Mouse (Mus musculus): ENCODE data around the gene Dcaf7.
"Not testable (repeated sequence)": the region's sequence is repeated elsewhere in the genome, so short reads cannot be mapped to it uniquely, and the experiment has no call there.

Gene Dcaf7

GRCm38 (mm10) chr11:106036548-106037417 lies at the start of gene Dcaf7:
Dcaf7 (plus strand) TSS chr11:106036872.
- peak; percentile 99 for DNase-seq (ENCODE audit: low read depth, low spot score)

DNA sequence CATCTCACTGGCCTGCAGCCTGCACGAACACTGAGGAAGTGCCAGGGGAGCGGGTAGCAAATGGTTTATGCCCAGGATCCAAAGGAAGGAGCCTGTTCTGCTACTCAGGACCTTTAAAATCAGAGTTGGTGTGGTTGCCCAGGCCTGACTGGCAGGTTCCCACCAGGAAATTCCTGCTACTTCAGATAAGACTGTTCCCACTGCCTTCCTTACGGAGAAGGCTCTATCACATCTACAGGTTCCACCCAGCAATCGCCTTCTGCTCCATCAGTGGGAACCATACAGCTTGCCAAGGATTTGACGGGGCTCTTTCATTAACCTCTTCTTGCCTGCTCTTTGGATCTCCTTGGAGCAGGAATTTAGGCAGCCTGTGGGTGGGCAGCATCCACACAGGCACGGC lies 49.2 kb upstream of the Dcaf7 start:
- DNase-seq (ENCODE audit: low read depth, low spot score), result no peak

DNA sequence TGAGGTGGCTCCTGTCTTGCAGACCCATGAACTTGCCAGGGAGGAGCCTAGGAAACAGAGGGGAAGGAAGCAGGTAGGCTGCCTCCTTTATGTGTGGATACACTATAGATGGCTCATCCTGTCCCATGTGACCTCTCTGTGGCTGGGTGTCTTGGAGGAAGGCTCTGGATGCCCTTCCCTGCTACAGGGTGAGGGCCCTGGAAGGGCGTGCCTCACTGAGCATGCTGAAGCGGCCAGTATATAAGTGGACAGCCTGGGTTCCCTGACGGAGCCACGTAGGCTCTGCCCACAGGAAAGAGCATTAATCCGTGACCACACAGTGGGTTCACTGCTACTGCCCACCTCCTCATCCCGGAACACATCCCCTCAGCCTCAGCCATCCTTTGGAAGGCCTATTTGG lies 47.2 kb upstream of the Dcaf7 start:
- DNase-seq (ENCODE audit: low read depth, low spot score), result no peak

GRCm38 (mm10) chr11:105990231-105990630 lies 46.4 kb upstream of the Dcaf7 start:
- no peak for DNase-seq (ENCODE audit: low read depth, low spot score)

DNA sequence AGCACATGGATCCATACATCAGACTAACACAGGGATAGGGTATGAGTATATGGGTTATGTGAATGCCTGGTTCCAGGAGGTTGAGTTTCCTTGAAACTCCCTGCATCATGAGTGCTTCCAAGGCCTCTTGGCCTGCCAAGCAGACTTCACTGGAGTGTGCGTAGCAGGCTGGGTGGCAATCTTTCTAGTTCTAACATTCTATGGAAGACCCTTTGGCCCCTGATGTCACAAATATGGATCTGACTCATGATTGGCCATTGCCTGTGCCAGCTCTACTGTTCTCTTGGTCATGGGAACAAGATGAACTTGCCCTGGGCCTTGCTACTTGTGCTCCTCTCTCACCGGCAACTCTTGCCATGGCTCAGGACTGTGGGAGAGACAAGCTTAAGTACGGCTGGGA lies 42.3 kb upstream of the Dcaf7 start, which contains the start of gene Ace3:
Gene Ace3, plus strand, starts transcription at position 301 of the 400 bp plus-strand sequence.
- DNase-seq (ENCODE audit: low read depth, low spot score), result no peak

DNA sequence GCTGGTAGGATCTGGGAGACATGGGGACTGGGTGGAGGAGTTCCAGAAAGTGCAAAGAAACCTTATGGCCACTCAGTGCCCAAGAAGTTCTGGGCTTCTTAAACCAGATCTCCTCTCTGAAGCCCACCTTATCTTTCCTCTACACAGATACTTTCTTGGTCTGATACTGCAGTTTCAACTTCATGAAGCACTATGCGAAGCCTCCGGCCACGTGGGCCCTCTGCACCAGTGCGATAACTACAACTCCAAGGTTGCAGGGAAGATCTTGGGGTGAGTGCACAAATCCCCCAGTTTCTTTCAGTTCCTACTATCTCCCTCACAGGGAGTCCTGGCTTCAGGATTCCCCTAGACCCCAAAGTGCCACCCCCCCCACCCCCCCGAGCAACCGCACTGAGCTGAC lies 36.6 kb upstream of the Dcaf7 start:
- DNase-seq (ENCODE audit: low read depth, low spot score), result no peak

GRCm38 (mm10) chr11:106001718-106002117 lies 35.0 kb upstream of the Dcaf7 start:
- DNase-seq (ENCODE audit: low read depth, low spot score), result peak; percentile 72

DNA sequence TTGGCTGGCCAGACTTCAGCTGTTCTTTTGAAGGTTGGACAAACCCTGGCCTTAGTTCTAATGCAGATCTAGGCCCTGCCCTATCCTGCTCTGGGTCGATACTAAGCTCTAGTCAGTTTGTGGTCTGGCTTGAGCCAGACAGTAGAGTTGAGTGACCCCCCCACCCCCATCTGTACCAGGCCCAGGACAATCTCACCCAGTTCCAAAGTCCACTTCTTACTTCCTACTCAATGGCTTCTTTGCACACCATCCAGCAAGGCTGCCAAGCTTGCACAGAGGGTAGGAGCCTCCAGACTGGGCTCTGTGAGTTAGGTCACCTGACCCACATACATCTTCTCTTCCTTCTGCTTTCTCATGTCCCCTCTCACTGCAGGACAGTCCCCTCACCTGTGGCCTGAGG lies 32.1 kb upstream of the Dcaf7 start:
- no peak for DNase-seq (ENCODE audit: low read depth, low spot score)

DNA sequence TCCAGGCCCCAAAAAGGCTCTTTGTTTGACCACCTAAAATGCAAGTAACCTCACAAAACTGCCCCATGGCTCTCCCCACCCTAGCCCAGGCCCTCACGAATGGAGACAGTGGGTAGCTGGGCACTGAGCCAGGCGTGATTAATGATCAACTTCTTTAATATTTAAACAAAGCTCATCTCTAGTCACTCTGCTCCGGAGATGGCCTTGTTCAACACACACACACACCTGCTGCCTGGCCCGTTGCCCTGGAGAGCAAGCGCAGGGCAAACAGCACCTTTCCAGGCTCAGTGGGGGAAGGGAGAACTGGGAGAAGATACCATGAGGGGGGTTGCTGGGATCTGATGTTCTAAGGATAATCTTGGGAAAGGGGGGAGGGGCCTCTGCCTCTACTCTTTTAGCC lies 30.7 kb upstream of the Dcaf7 start:
- DNase-seq (ENCODE audit: low read depth, low spot score), result no peak

DNA sequence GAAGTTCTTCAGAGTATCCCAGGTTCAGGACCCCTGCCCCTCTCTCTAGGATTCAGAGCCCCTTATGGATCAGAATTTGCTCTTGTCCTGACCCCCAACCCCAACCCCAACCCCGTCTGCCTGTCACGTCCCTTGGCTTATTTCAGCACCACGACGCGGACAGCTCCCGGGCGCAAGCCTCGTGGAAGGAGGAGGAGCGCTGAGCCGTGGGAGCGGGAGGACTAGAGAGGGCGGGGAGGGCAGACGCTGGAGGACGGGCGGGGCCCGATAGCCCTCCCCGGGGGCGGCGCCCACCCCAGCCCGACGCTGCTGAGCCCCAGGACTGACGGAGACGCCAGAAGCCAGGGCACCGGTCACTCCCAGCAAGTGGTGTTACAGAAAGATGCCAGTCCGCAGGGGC lies 28.9 kb upstream of the Dcaf7 start, which contains the start of gene Kcnh6:
Gene Kcnh6, plus strand, starts transcription at position 304 of the 400 bp plus-strand sequence.
- peak; percentile 71 for DNase-seq (ENCODE audit: low read depth, low spot score)

- DNase-seq (ENCODE audit: low read depth, low spot score), result no peak
Measured at GRCm38 (mm10) chr11:106012711-106013110, 24.0 kb upstream of the Dcaf7 start.

- peak; percentile 47 for DNase-seq (ENCODE audit: low read depth, low spot score)
Measured at GRCm38 (mm10) chr11:106013556-106014225, 23.0 kb upstream of the Dcaf7 start.

GRCm38 (mm10) chr11:106016440-106016839 lies 20.2 kb upstream of the Dcaf7 start:
- no peak for DNase-seq (ENCODE audit: low read depth, low spot score)

GRCm38 (mm10) chr11:106020051-106020763 lies 16.5 kb upstream of the Dcaf7 start:
- no peak for DNase-seq (ENCODE audit: low read depth, low spot score)

DNA sequence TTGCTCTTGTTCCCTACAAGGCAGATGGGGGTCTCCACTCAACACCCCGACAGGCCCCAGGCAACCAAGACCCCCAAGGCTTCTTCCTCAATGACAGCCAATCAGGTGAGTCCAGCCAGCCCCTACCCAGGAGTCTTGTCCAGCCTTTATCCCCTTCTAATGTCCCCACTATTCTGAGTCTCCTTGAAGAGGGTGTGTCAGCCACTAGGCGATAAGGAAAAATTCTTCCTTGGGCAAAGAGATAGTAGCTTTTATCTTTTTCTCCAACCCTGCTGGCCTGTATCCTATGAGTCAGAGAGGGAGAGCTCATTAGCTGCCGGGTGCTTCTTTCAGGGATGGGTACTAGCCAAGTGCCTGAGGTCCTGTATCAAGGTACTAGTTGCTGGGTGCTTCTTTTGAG lies 10.9 kb upstream of the Dcaf7 start:
- no peak for DNase-seq (ENCODE audit: low read depth, low spot score)

- peak; percentile 67 for DNase-seq (ENCODE audit: low read depth, low spot score)
Measured at GRCm38 (mm10) chr11:106026465-106027151, 10.1 kb upstream of the Dcaf7 start.

DNA sequence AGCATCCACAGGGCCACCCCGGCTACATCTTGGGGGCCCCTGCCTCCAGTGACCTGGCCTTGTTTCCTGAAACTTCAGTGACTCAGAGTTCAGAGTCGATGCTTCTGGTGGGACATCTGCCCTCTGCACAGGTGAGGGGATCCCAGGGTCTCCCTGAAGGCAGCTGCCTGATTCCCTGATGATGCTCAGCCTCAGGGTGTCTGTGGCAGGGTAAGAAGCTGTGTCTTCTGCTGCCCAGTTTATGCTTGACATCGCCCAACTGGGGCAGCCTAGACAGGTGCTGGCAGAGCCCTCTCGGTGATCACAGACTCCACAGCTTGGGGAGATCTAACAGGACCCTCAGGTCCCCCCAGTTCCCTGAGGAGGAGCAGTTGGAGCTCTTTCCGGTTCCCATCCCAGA lies 9.1 kb upstream of the Dcaf7 start:
- no peak for DNase-seq (ENCODE audit: low read depth, low spot score)

GRCm38 (mm10) chr11:106032074-106032473 lies 4.6 kb upstream of the Dcaf7 start:
- not testable (repeated sequence) for DNase-seq (ENCODE audit: low read depth, low spot score)

DNA sequence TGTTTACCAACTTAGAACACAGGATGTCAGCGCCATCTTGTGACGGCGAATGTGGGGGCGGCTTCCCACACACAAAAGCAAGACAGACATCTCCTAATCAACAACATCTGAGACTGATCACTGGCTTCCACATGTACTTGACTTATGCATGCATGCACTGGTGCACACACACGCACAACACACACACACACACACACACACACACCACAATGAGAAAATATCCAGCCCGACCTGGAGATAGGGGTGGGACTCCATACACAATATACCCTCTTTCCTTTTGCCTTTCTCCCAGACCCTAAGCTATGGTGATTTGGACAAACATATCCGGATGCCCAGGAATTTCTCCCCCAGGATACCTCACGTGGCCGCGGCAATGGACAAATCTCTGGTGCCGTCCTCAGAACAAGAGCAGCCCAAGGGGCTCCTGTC lies 3.2 kb upstream of the Dcaf7 start:
- no peak for DNase-seq (ENCODE audit: low read depth, low spot score)

- no peak for DNase-seq (ENCODE audit: low read depth, low spot score)
Measured at GRCm38 (mm10) chr11:106034986-106035385, 1.7 kb upstream of the Dcaf7 start.

- peak; percentile 82 for DNase-seq (ENCODE audit: low read depth, low spot score)
Measured at GRCm38 (mm10) chr11:106037418-106037751, 713 bp downstream of the Dcaf7 start.

GRCm38 (mm10) chr11:106044349-106044748 lies 7.7 kb downstream of the Dcaf7 start:
- no peak for DNase-seq (ENCODE audit: low read depth, low spot score)

Measured in 3T3-L1 (cell line).